Mouse (Mus musculus) bone marrow macrophage, adult 2 months (primary cell): ENCODE data around the gene Adad1.

Source experiments
- CTCF ChIP-seq: IDR thresholded peaks from 2 replicates; pipeline ENCODE4 v1.5.1; 2012; ENCODE audit warnings: low read depth, mild to moderate bottlenecking, low read length, moderate library complexity
- POLR2A ChIP-seq: IDR thresholded peaks from 2 replicates; pipeline ENCODE4 v1.6.1; 2012; ENCODE audit warnings: mild to moderate bottlenecking, low read depth, low read length, borderline replicate concordance

DNA sequence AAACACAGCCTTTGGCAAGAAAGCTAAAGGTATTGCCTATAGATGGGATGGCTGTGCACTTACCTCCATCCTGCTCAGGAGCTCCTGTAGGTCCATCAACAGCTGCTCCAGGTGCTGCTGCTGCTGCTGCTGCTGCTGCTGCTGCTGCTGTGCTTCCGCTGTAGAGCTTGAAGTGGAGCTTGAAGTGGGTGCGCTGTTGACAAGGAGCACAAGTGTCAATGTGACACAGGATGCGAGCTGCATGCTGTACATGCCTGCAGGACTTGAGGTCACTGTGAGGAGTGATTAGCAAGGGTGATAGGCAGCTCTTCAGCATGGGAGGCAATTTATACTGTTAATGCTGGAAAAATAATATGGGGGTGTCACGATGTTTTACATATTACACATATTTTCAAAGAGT is 62.3 kb downstream of the Adad1 start, which contains the start of gene Il2:
- no peak for TF ChIP-seq CTCF
- TF ChIP-seq POLR2A: no peak
